Mouse (Mus musculus) T-helper 17 cell (primary cell): ENCODE data around the gene Kif12.

ENCODE experiments used
- in situ Hi-C, 2 experiments: fragments of 300-600 bp; cut with MboI, MseI; formaldehyde crosslinking; loops; 1 replicate in 1 of 2; 2 replicates in 1 of 2; pipeline ENCODE4 v1.15.1; 2025; ENCODE audit warnings: high pct_unique_total_duplicates in 2 of 2

Kif12 gene

GRCm38 (mm10) chr4:63158961-63159592, 12.9 kb downstream of the Kif12 start:
- in situ Hi-C loops, result no loop called here

GRCm38 (mm10) chr4:63158192-63158591, 13.7 kb downstream of the Kif12 start:
- in situ Hi-C loops, result no loop called here

GRCm38 (mm10) chr4:63156726-63157634, 15.0 kb downstream of the Kif12 start:
- in situ Hi-C loops, result no loop called here

GRCm38 (mm10) chr4:63155596-63155995, 16.3 kb downstream of the Kif12 start:
- in situ Hi-C loops, result no loop called here

GRCm38 (mm10) chr4:63154699-63155098, 17.2 kb downstream of the Kif12 start, which contains the start of gene Ambp:
Ambp (minus strand) TSS chr4:63154799.
- in situ Hi-C loops, result loop anchor here in 1 of 2 experiments (5.0 kb wide), 1 partner anchor 293 kb away; no protein-coding TSS in a partner anchor

GRCm38 (mm10) chr4:63154028-63154427, 17.9 kb downstream of the Kif12 start:
- in situ Hi-C loops, result loop anchor here in 1 of 2 experiments (5.0 kb wide), 1 partner anchor 293 kb away; no protein-coding TSS in a partner anchor

- in situ Hi-C loops, result loop anchor here in 1 of 2 experiments (5.0 kb wide), 1 partner anchor 296 kb away; no protein-coding TSS in a partner anchor
Observed at GRCm38 (mm10) chr4:63151127-63151526, 20.8 kb downstream of the Kif12 start.

GRCm38 (mm10) chr4:63147268-63147667, 24.7 kb downstream of the Kif12 start:
- in situ Hi-C loops, result no loop called here

GRCm38 (mm10) chr4:63129891-63130624, 41.9 kb downstream of the Kif12 start:
- in situ Hi-C loops, result no loop called here

- in situ Hi-C loops, result no loop called here
Observed at GRCm38 (mm10) chr4:63124861-63125466, 47.0 kb downstream of the Kif12 start.

- in situ Hi-C loops, result loop anchor here (5.0 kb wide), 2 partner anchors 177 to 227 kb away; no protein-coding TSS in a partner anchor
Observed at GRCm38 (mm10) chr4:63118639-63119437, 53.1 kb downstream of the Kif12 start.
